Mouse (Mus musculus): ENCODE measurements around the gene Dennd1c. TPM values are rescaled to one million over a fixed set of nuclear protein-coding genes. Genes with fewer than 3 reads are reported as not detected.

Gene Dennd1c
- total and polyA plus RNA-seq, 3 experiments, result 3.8 to 20.7 TPM; not detected in 1

GRCm38 (mm10) chr17:57098321-57098720 is 20.0 kb upstream of the Dennd1c start:
- Histone ChIP-seq H3K9ac (ENCODE audit: control insufficient read depth, low read depth, low read length, poor library complexity, severe bottlenecking) (no peak overlapping the region), H3K4me1 (ENCODE audit: control insufficient read depth in 1 of 2, insufficient read depth in 2 of 2, low read length in 2 of 2) (peaks cover 0 to 4% of the 10 kb centered on the region in 2 experiments; a peak in 1 of 4 replicates), H3K9me3 (replicated peaks; ENCODE audit: insufficient read depth, low read length) (no peaks in the 10 kb centered on the region), H3K36me3 (ENCODE audit: control insufficient read depth in 1 of 2, insufficient read depth in 2 of 2, low read length in 2 of 2) (no peaks in the 10 kb centered on the region), H3K79me2 (ENCODE audit: control insufficient read depth, insufficient read depth, low read length, poor library complexity) (no peaks in the 10 kb centered on the region), H3K27me3 (ENCODE audit: control insufficient read depth in 1 of 2, insufficient read depth in 2 of 2, low read length in 2 of 2) (no peaks in the 10 kb centered on the region), H3K27ac (ENCODE audit: control insufficient read depth, low read depth, low read length) (no peak overlapping the region), H3K4me3 (ENCODE audit: control insufficient read depth in 1 of 2, insufficient read depth in 1 of 2, low read depth in 2 of 2, low read length in 2 of 2) (no peak overlapping the region)
- TF ChIP-seq USF1 (IDR thresholded peaks at IDR 0.05; ENCODE audit: low read depth, low read length), result no peak
- no peak for TF ChIP-seq POLR2AphosphoS2 (IDR thresholded peaks at IDR 0.05; ENCODE audit: low read length)
- TF ChIP-seq NELFE (IDR thresholded peaks at IDR 0.05; ENCODE audit: low read depth, low read length), result no peak
- TF ChIP-seq CHD2 (IDR thresholded peaks at IDR 0.05; ENCODE audit: low read length), result no peak
- no peak for TF ChIP-seq POLR2AphosphoS5 (IDR thresholded peaks at IDR 0.05; ENCODE audit: borderline replicate concordance, low read depth, low read length)
- no peak for TF ChIP-seq POLR2A (IDR thresholded peaks at IDR 0.05; ENCODE audit: control insufficient read depth in 1 of 2, insufficient read depth in 1 of 2, low read depth in 1 of 2, low read length in 2 of 2, poor library complexity in 1 of 2)
- TF ChIP-seq MAZ (IDR thresholded peaks at IDR 0.05; ENCODE audit: low read depth, low read length), result no peak
- TF ChIP-seq ETS1 (IDR thresholded peaks at IDR 0.05; ENCODE audit: low read depth, low read length), result no peak
- no peak for TF ChIP-seq MYC (IDR thresholded peaks at IDR 0.05; ENCODE audit: low read depth, low read length)
- no peak for TF ChIP-seq GABPA (IDR thresholded peaks at IDR 0.05; ENCODE audit: low read depth, low read length)
- no peak for TF ChIP-seq JUND (IDR thresholded peaks at IDR 0.05; ENCODE audit: low read depth, low read length)
- no peak for DNase-seq (ENCODE audit: low read depth, low spot score)

GRCm38 (mm10) chr17:57096623-57096920 is 18.3 kb upstream of the Dennd1c start:
- Histone ChIP-seq H3K79me2 (ENCODE audit: control insufficient read depth, insufficient read depth, low read length, poor library complexity) (no peaks in the 10 kb centered on the region), H3K4me1 (ENCODE audit: control insufficient read depth in 1 of 2, insufficient read depth in 2 of 2, low read length in 2 of 2) (peaks cover 0 to 4% of the 10 kb centered on the region in 2 experiments; a peak in 1 of 4 replicates), H3K36me3 (ENCODE audit: control insufficient read depth in 1 of 2, insufficient read depth in 2 of 2, low read length in 2 of 2) (no peaks in the 10 kb centered on the region), H3K9me3 (replicated peaks; ENCODE audit: insufficient read depth, low read length) (no peaks in the 10 kb centered on the region), H3K9ac (ENCODE audit: control insufficient read depth, low read depth, low read length, poor library complexity, severe bottlenecking) (no peak overlapping the region), H3K4me3 (ENCODE audit: control insufficient read depth in 1 of 2, insufficient read depth in 1 of 2, low read depth in 2 of 2, low read length in 2 of 2) (no peak overlapping the region), H3K27ac (ENCODE audit: control insufficient read depth, low read depth, low read length) (no peak overlapping the region), H3K27me3 (ENCODE audit: control insufficient read depth in 1 of 2, insufficient read depth in 2 of 2, low read length in 2 of 2) (no peaks in the 10 kb centered on the region)
- DNase-seq (ENCODE audit: low read depth, low spot score), result peak; percentile 82
- no peak for TF ChIP-seq NRF1 (IDR thresholded peaks at IDR 0.05; ENCODE audit: insufficient read depth, low read depth, low read length, poor library complexity, severe bottlenecking)
- TF ChIP-seq POLR2A (IDR thresholded peaks at IDR 0.05; ENCODE audit: control insufficient read depth in 1 of 2, insufficient read depth in 1 of 2, low read depth in 1 of 2, low read length in 2 of 2, poor library complexity in 1 of 2), result no peak
- TF ChIP-seq ZC3H11A (IDR thresholded peaks at IDR 0.05; ENCODE audit: low read depth, low read length), result peak; percentile 98
- no peak for TF ChIP-seq GATA1 (IDR thresholded peaks at IDR 0.05; ENCODE audit: low read depth, low read length)
- TF ChIP-seq CTCF (IDR thresholded peaks at IDR 0.05 in 2 of 3, conservative IDR thresholded peaks at IDR 0.05 in 1 of 3; ENCODE audit: control insufficient read depth in 1 of 3, insufficient read depth in 1 of 3, low read depth in 2 of 3, low read length in 3 of 3, poor library complexity in 1 of 3, severe bottlenecking in 1 of 3), result peak; percentile 86 to 98 (median 94)
- peak; percentile 98 for TF ChIP-seq RAD21 (IDR thresholded peaks at IDR 0.05; ENCODE audit: low read depth, low read length)
- no peak for TF ChIP-seq GABPA (IDR thresholded peaks at IDR 0.05; ENCODE audit: low read depth, low read length)
- peak; percentile 99 for TF ChIP-seq SMC3 (IDR thresholded peaks at IDR 0.05; ENCODE audit: low read depth, low read length)
- TF ChIP-seq MAZ (IDR thresholded peaks at IDR 0.05; ENCODE audit: low read depth, low read length), result 0 out of 2 replicates have a peak, but pooled peaks have one; percentile 55

Measured in MEL (cell line).